Mouse (Mus musculus) adrenal gland (tissue): Measurements from ENCODE around the gene Il7r.

ENCODE experiments used
- intact Hi-C: fragments of 180-260 bp; cut with DNase I; formaldehyde crosslinking; loops from one replicate; pipeline ENCODE4 v1.15.1; 2025

Gene Il7r

DNA sequence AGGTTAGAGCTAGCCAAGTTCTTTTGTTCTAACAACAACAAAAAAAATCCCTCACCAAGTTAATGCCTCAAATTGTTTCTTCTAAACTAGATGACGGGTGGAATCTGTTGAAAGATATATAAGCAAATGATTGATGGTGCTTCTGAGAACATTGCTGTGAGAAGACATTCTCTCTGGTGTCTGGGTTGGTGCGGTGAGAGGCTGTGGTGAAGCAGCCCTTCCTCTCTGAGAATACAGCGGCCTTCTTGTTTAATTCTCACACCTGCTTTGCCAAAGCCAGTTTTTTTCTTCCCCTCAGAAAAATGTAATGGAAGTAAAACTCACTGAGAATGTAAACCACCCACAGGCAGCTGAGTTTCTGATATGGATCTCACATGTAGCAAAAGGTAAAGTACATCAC is 57.8 kb downstream of the Il7r start:
- intact Hi-C loops = no loop called here

DNA sequence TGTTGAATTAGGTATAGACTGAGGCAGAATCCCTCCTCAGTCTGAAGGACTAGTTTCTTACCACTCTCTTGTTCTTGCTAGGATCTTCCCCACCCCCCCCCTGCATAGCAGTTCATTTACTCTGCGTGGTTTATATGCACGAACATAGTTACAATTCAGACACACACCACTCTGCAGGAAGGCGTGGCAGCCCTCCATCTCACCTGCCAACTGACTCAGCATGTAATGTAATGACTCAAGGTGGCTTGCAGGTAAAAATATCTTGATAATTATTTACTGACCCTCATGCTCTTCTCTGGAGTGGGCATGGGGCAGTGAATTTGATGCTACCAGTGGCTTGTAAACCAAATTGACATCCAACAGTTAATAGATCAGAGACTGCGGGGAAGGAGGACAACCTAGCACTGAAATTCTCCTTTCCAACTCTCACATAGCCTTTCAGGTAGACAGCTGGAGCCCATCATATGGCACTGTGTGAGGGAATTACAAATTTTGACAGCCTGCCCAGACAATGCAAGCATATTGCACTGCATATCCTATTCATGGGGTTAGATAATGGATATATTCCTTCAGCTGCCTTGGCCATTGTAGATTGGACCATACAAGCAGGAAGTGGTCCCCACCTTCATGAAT is 58.8 kb downstream of the Il7r start:
- intact Hi-C loops = no loop called here

DNA sequence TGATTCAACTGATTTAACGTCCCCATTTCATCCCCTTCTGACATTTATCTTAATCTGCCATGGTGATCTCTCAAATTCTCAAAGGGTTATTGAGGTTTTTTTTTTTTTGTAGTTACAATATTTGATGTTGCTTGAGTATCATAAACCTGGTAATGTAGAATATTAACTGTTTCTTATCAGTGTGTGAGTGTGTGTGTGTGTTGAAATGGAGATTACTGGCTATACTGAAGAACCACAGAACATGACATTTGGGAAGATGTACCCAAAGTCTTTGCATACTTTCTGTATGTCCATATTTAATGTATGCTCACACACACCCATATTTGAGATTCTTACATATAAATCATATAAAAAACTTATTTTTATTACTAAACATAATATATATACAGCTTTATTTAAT is 65.9 kb downstream of the Il7r start:
- intact Hi-C loops = no loop called here

DNA sequence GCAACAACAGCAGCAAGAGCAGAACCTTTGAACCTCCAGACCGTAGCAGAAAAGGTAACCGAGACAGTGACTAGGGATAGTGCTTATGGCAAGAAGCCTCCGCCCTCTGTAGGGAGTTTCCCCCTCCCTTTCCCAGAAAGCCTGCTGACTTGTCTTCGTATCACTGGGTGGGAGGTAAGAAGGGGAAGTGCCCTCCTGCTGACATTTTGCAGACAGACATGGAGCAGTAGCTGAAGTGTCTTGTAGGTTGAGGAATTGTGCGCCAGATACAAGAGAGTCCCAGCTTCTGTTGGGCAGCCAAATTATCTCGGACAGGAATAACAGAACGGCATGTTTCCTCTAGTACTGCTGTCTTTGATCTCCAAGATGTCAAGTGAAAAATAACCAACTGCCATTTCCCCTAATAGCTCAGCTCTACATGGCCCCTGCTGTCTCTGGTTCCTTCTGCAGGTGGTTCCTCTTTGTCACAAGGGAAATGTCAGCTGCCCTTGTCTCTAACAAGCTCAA is 66.4 kb downstream of the Il7r start:
- intact Hi-C loops = no loop called here
